Mouse (Mus musculus): ENCODE measurements around the gene Amigo3.

DNA sequence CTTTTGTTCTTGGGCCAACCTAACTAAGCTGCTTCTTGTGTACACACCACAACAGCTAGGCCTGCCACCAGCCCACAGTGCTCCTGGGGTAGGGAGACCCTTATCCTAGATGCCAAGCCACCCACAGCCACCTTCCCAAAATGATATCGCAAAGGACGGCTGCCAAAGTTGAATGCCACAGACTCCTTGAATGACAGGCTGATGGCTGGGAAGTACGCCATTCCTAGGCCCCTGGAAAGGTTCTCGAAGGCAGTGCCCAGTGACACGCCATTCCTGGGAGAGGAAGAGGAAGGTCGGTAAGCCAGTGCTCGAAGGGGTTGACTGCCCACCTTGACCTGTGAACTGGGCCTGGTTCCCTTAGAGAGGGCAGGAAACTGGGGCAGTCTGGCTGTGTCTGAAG lies 16.6 kb downstream of the Amigo3 start:
- no peak for TF ChIP-seq CTCF (IDR thresholded peaks at IDR 0.05)
- no peak for TF ChIP-seq EP300 (IDR thresholded peaks at IDR 0.05)

Data from lung, postnatal 0 days (tissue).